Mouse (Mus musculus) brown adipose tissue, adult 24 weeks (tissue): ENCODE measurements around the gene Galns. TPM values are rescaled to one million over a fixed set of nuclear protein-coding genes. Genes with fewer than 3 reads are reported as not detected.
"Not testable (repeated sequence)": the region's sequence is repeated elsewhere in the genome, so short reads cannot be mapped to it uniquely, and the experiment has no call there.

Experiments used
- H3K27ac ChIP-seq: fragments of 200-500 bp; replicated peaks from 2 replicates; pipeline ENCODE4 v1.5.1; 2012; ENCODE audit warnings: low read depth, mild to moderate bottlenecking, low read length
- H3K4me1 ChIP-seq: fragments of 200-500 bp; 2 replicates; pipeline ENCODE4 v1.6.1; 2012; ENCODE audit warnings: low read length, mixed read lengths; ENCODE audit not compliant: control insufficient read depth, insufficient read depth, insufficient read length
- H3K4me3 ChIP-seq: fragments of 200-500 bp; 2 replicates; pipeline ENCODE4 v1.5.1; 2012; ENCODE audit warnings: low read depth, mild to moderate bottlenecking, low read length, moderate library complexity; ENCODE audit not compliant: insufficient read depth
- polyA plus RNA-seq: library from polyadenylated mRNA; stranded (reverse); fragments of >200 nt; gene quantifications from 2 replicates; pipeline ENCODE4 v1.2.4, GENCODE M21; 2012; ENCODE audit not compliant: missing spikeins, insufficient read depth, insufficient read length

The Galns gene
- polyA plus RNA-seq, 1 experiment, result 1.9 TPM

GRCm38 (mm10) chr8:122585411-122585891 is 25.8 kb downstream of the Galns start:
- H3K4me3 ChIP-seq, result no peak overlapping the region
- no peak overlapping the region for H3K27ac ChIP-seq

GRCm38 (mm10) chr8:122584981-122585380 is 26.3 kb downstream of the Galns start:
- no peak overlapping the region for H3K4me3 ChIP-seq
- 0 out of 2 replicates have a peak, but pooled peaks cover 4% of the 10 kb centered on the region for H3K4me1 ChIP-seq
- no peak overlapping the region for H3K27ac ChIP-seq

More at GRCm38 (mm10) chr8:122585411-122585891, 25.8 kb downstream of the Galns start:
- H3K4me1 ChIP-seq, result 0 out of 2 replicates have a peak, but pooled peaks cover 4% of the 10 kb centered on the region

- no peak overlapping the region for H3K4me3 ChIP-seq
- H3K4me1 ChIP-seq, result peaks cover 5% of the 10 kb centered on the region; the same call in 1 of the 2 replicates
- H3K27ac ChIP-seq, result no peak overlapping the region
Observed at GRCm38 (mm10) chr8:122580926-122581325, 30.3 kb downstream of the Galns start.

GRCm38 (mm10) chr8:122579196-122579595 is 32.1 kb downstream of the Galns start:
- no peak overlapping the region for H3K27ac ChIP-seq
- no peak overlapping the region for H3K4me3 ChIP-seq
- peaks cover 7% of the 10 kb centered on the region for H3K4me1 ChIP-seq

GRCm38 (mm10) chr8:122577116-122577515 is 34.1 kb downstream of the Galns start:
- Histone ChIP-seq H3K4me1 (peaks cover 7% of the 10 kb centered on the region), H3K4me3 (no peak overlapping the region), H3K27ac (no peak overlapping the region)

- H3K4me1 ChIP-seq, result peaks cover 7% of the 10 kb centered on the region
- H3K4me3 ChIP-seq, result peak within 1 kb of the TSS; percentile 82
- no peak within 1 kb of the TSS for H3K27ac ChIP-seq
Observed at GRCm38 (mm10) chr8:122576648-122577022, 34.6 kb downstream of the Galns start, which contains the start of gene Aprt. Gene Aprt, minus strand, starts transcription at chr8:122576909.

- Histone ChIP-seq H3K4me3 (peak overlapping the region; percentile 82), H3K4me1 (peaks cover 7% of the 10 kb centered on the region), H3K27ac (no peak overlapping the region)
Observed at GRCm38 (mm10) chr8:122575735-122576647, 35.3 kb downstream of the Galns start.

GRCm38 (mm10) chr8:122575286-122575685 is 36.0 kb downstream of the Galns start:
- Histone ChIP-seq H3K4me1 (peaks cover 7% of the 10 kb centered on the region), H3K27ac (no peak overlapping the region; the same call in 1 of the 2 replicates), H3K4me3 (peak overlapping the region; percentile 82; the same call in 1 of the 2 replicates)

- Histone ChIP-seq H3K4me1 (peaks cover 7% of the 10 kb centered on the region), H3K27ac (no peak overlapping the region; the same call in 1 of the 2 replicates), H3K4me3 (peak overlapping the region; percentile 82; the same call in 1 of the 2 replicates)
Observed at GRCm38 (mm10) chr8:122574667-122575251, 36.5 kb downstream of the Galns start.

- Histone ChIP-seq H3K4me3 (no peak overlapping the region), H3K4me1 (peaks cover 7% of the 10 kb centered on the region), H3K27ac (no peak overlapping the region)
Observed at GRCm38 (mm10) chr8:122574264-122574663, 37.0 kb downstream of the Galns start.

GRCm38 (mm10) chr8:122573577-122573976 is 37.7 kb downstream of the Galns start:
- Histone ChIP-seq H3K4me1 (peaks cover 7% of the 10 kb centered on the region), H3K4me3 (no peak overlapping the region), H3K27ac (no peak overlapping the region)

- not testable (repeated sequence) for H3K27ac ChIP-seq, H3K4me3 ChIP-seq, H3K4me1 ChIP-seq
Observed at GRCm38 (mm10) chr8:122573176-122573575, 38.1 kb downstream of the Galns start.

GRCm38 (mm10) chr8:122572751-122573150 is 38.5 kb downstream of the Galns start:
- H3K27ac ChIP-seq, result no peak overlapping the region
- peaks cover 7% of the 10 kb centered on the region for H3K4me1 ChIP-seq
- no peak overlapping the region for H3K4me3 ChIP-seq

- Histone ChIP-seq H3K4me1 (peaks cover 7% of the 10 kb centered on the region), H3K27ac (no peak overlapping the region), H3K4me3 (no peak overlapping the region)
Observed at GRCm38 (mm10) chr8:122571750-122572267, 39.5 kb downstream of the Galns start.

- Histone ChIP-seq H3K4me3 (no peak overlapping the region), H3K27ac (no peak overlapping the region), H3K4me1 (peaks cover 12% of the 10 kb centered on the region)
Observed at GRCm38 (mm10) chr8:122571153-122571552, 40.1 kb downstream of the Galns start.
